Mouse (Mus musculus) cerebral cortex, adult 2 months (tissue): ENCODE data around the gene Ankrd11.

Source experiments
- WGBS: fragments of 180-500 bp; shearing (Covaris S2); methylation state at CpG from one replicate; pipeline ENCODE4 v1.1.7; 2018; 5-methylcytosine and 5-hydroxymethylcytosine counted together

Ankrd11 gene

GRCm38 (mm10) chr8:123042158-123042973 lies at the start of gene Ankrd11:
Ankrd11 (minus strand) TSS chr8:123042277.
- WGBS = under 1% methylated on average over 91 of the region's 91 CpGs

GRCm38 (mm10) chr8:123087289-123087688 lies 45.2 kb upstream of the Ankrd11 start:
- 81% methylated on average over 9 of the region's 9 CpGs for WGBS

- WGBS = 64% methylated on average over 12 of the region's 12 CpGs
Observed at GRCm38 (mm10) chr8:123083610-123084009, 41.5 kb upstream of the Ankrd11 start.

- WGBS = 72% methylated on average over 6 of the region's 6 CpGs
Observed at GRCm38 (mm10) chr8:123082993-123083392, 40.9 kb upstream of the Ankrd11 start.

GRCm38 (mm10) chr8:123077213-123077612 lies 35.1 kb upstream of the Ankrd11 start:
- 89% methylated on average over 6 of the region's 6 CpGs for WGBS

GRCm38 (mm10) chr8:123071176-123071575 lies 29.1 kb upstream of the Ankrd11 start:
- 62% methylated on average over 4 of the region's 4 CpGs for WGBS

GRCm38 (mm10) chr8:123066101-123066683 lies 24.1 kb upstream of the Ankrd11 start:
- 29% methylated on average over 7 of the region's 7 CpGs for WGBS

GRCm38 (mm10) chr8:123065214-123066100 lies 23.4 kb upstream of the Ankrd11 start:
- WGBS = 1% methylated on average over 84 of the region's 84 CpGs

GRCm38 (mm10) chr8:123064809-123065213 lies 22.7 kb upstream of the Ankrd11 start:
- under 1% methylated on average over 14 of the region's 14 CpGs for WGBS

- WGBS = 67% methylated on average over 4 of the region's 4 CpGs
Observed at GRCm38 (mm10) chr8:123064072-123064471, 22.0 kb upstream of the Ankrd11 start.

- 82% methylated on average over 7 of the region's 7 CpGs for WGBS
Observed at GRCm38 (mm10) chr8:123062721-123063120, 20.6 kb upstream of the Ankrd11 start, which contains the start of gene Spg7. Spg7 (plus strand) TSS chr8:123062942.

- 81% methylated on average over 5 of the region's 5 CpGs for WGBS
Observed at GRCm38 (mm10) chr8:123051458-123051857, 9.4 kb upstream of the Ankrd11 start.

- 91% methylated on average over 7 of the region's 7 CpGs for WGBS
Observed at GRCm38 (mm10) chr8:123048402-123048801, 6.3 kb upstream of the Ankrd11 start.

- WGBS = 89% methylated on average over 7 of the region's 7 CpGs
Observed at GRCm38 (mm10) chr8:123047827-123048226, 5.8 kb upstream of the Ankrd11 start.

- WGBS = 85% methylated on average over 4 of the region's 4 CpGs
Observed at GRCm38 (mm10) chr8:123046706-123047105, 4.6 kb upstream of the Ankrd11 start.

- 95% methylated on average over 23 of the region's 23 CpGs for whole genome bisulfite sequencing
Observed at GRCm38 (mm10) chr8:123044743-123045425, 2.8 kb upstream of the Ankrd11 start.

- 63% methylated on average over 3 of the region's 3 CpGs for WGBS
Observed at GRCm38 (mm10) chr8:123043941-123044340, 1.9 kb upstream of the Ankrd11 start.

- 13% methylated on average over 22 of the region's 22 CpGs for WGBS
Observed at GRCm38 (mm10) chr8:123042974-123043625, 1.0 kb upstream of the Ankrd11 start.

- under 1% methylated on average over 59 of the region's 60 CpGs for WGBS
Observed at GRCm38 (mm10) chr8:123041774-123042105, 337 bp downstream of the Ankrd11 start.

GRCm38 (mm10) chr8:123041008-123041773 lies 886 bp downstream of the Ankrd11 start:
- 1% methylated on average over 70 of the region's 71 CpGs for WGBS
